Mouse (Mus musculus) embryonic facial prominence, embryonic 11.5 days (tissue): ENCODE measurements around the gene Dlgap5. TPM values are rescaled to one million over a fixed set of nuclear protein-coding genes. Genes with fewer than 3 reads are reported as not detected.

Source experiments
- ATAC-seq: fragments of 200-750 bp; cut with Nextera tagmentation; replicated peaks from 2 replicates; pipeline ENCODE4 v1.8.0; 2017; ENCODE audit warnings: low read depth; ENCODE audit not compliant: insufficient number of reproducible peaks, low FRiP score, low TSS enrichment
- DNase-seq: peaks from one replicate; pipeline ENCODE4 v3.0.0-alpha.2; 2015; ENCODE audit warnings: low spot score
- H3K27ac ChIP-seq: fragments of 300-500 bp; sonication (generic); replicated peaks from 2 replicates; pipeline ENCODE4 v1.5.1; 2014; ENCODE audit warnings: mild to moderate bottlenecking, low read depth, low read length, control low read depth
- H3K27me3 ChIP-seq: fragments of 300-500 bp; sonication (generic); 2 replicates; pipeline ENCODE4 v1.6.1; 2014; ENCODE audit warnings: mild to moderate bottlenecking, low read length, moderate library complexity, mixed read lengths; ENCODE audit not compliant: control insufficient read depth, insufficient read depth
- H3K36me3 ChIP-seq: fragments of 300-500 bp; sonication (generic); replicated peaks from 2 replicates; pipeline ENCODE4 v1.6.1; 2014; ENCODE audit warnings: low read depth, mild to moderate bottlenecking, low read length, moderate library complexity, mixed read lengths; ENCODE audit not compliant: control insufficient read depth, insufficient read depth
- H3K4me1 ChIP-seq: fragments of 300-500 bp; sonication (generic); 2 replicates; pipeline ENCODE4 v1.6.1; 2014; ENCODE audit warnings: low read length, mixed read lengths; ENCODE audit not compliant: control insufficient read depth, insufficient read depth
- H3K4me2 ChIP-seq: fragments of 300-500 bp; sonication (generic); 2 replicates; pipeline ENCODE4 v1.6.1; 2014; ENCODE audit warnings: low read depth, mild to moderate bottlenecking, control low read depth, low read length, moderate library complexity
- H3K4me3 ChIP-seq: fragments of 300-500 bp; sonication (generic); 2 replicates; pipeline ENCODE4 v1.5.1; 2014; ENCODE audit warnings: low read depth, low read length, control low read depth
- H3K9ac ChIP-seq: fragments of 300-500 bp; sonication (generic); replicated peaks from 2 replicates; pipeline ENCODE4 v1.6.1; 2014; ENCODE audit warnings: mild to moderate bottlenecking, control low read depth, low read length
- H3K9me3 ChIP-seq: fragments of 300-500 bp; sonication (generic); replicated peaks from 2 replicates; pipeline ENCODE4 v1.6.1; 2016; ENCODE audit warnings: mild to moderate bottlenecking, low read length, inconsistent platforms, mixed read lengths; ENCODE audit not compliant: control insufficient read depth
- WGBS: fragments of 180-500 bp; shearing (Covaris S2); extraction: QIAGEN DNeasy Blood & Tissue Kit; methylation state at CpG from one replicate; pipeline ENCODE4 v1.1.7; 2014; 5-methylcytosine and 5-hydroxymethylcytosine counted together
- polyA plus RNA-seq: library from polyadenylated mRNA; unstranded; fragments of >200 nt; fragmentation: Nextera tagmentation; extraction: Ambion mirVana; gene quantifications from 2 replicates; pipeline ENCODE4 v1.2.1, GENCODE M21; 2014

The Dlgap5 gene
- polyA plus RNA-seq, 1 experiment from 2014 or later = 76.5 TPM

GRCm38 (mm10) chr14:47386125-47386524, 32.1 kb downstream of the Dlgap5 start:
- DNase-seq = no peak
- Histone ChIP-seq H3K9ac (no peak overlapping the region), H3K27ac (no peak overlapping the region), H3K9me3 (no peaks in the 10 kb centered on the region), H3K4me3 (no peak overlapping the region), H3K27me3 (no peaks in the 10 kb centered on the region), H3K4me2 (no peak overlapping the region), H3K36me3 (peaks cover 4% of the 10 kb centered on the region; the same call in 1 of the 2 replicates), H3K4me1 (no peaks in the 10 kb centered on the region)
- WGBS = 90% methylated on average over 11 of the region's 11 CpGs
- ATAC-seq = no peak

GRCm38 (mm10) chr14:47384653-47385052, 33.6 kb downstream of the Dlgap5 start:
- no peaks in the 10 kb centered on the region for H3K9me3 ChIP-seq
- ATAC-seq (no peak), DNase-seq (no peak)
- H3K4me2 ChIP-seq = no peak overlapping the region
- peaks cover 4% of the 10 kb centered on the region; the same call in 1 of the 2 replicates for H3K36me3 ChIP-seq
- H3K4me1 ChIP-seq = no peaks in the 10 kb centered on the region
- H3K4me3 ChIP-seq = no peak overlapping the region
- H3K27ac ChIP-seq = no peak overlapping the region
- 86% methylated on average over 10 of the region's 10 CpGs for WGBS
- no peaks in the 10 kb centered on the region for H3K27me3 ChIP-seq
- H3K9ac ChIP-seq = no peak overlapping the region

- ATAC-seq (no peak), DNase-seq (no peak)
- Histone ChIP-seq H3K4me3 (no peak overlapping the region), H3K36me3 (peaks cover 4% of the 10 kb centered on the region; the same call in 1 of the 2 replicates), H3K4me1 (no peaks in the 10 kb centered on the region), H3K9me3 (no peaks in the 10 kb centered on the region), H3K27me3 (no peaks in the 10 kb centered on the region), H3K9ac (no peak overlapping the region), H3K4me2 (no peak overlapping the region), H3K27ac (no peak overlapping the region)
- WGBS = 90% methylated on average over 7 of the region's 7 CpGs
These were observed 34.3 kb downstream of the Dlgap5 start for GRCm38 (mm10) chr14:47383911-47384310.

GRCm38 (mm10) chr14:47378336-47378735, 39.9 kb downstream of the Dlgap5 start:
- peaks cover 7% of the 10 kb centered on the region for H3K27me3 ChIP-seq
- no peak overlapping the region for H3K9ac ChIP-seq
- H3K4me1 ChIP-seq = 0 out of 2 replicates have a peak, but pooled peaks cover 2% of the 10 kb centered on the region
- ATAC-seq (no peak), DNase-seq (no peak)
- H3K4me2 ChIP-seq = no peak overlapping the region
- H3K27ac ChIP-seq = no peak overlapping the region
- no peaks in the 10 kb centered on the region for H3K36me3 ChIP-seq
- WGBS = 77% methylated on average over 7 of the region's 7 CpGs
- no peak overlapping the region for H3K4me3 ChIP-seq
- H3K9me3 ChIP-seq = no peaks in the 10 kb centered on the region

- Histone ChIP-seq H3K27me3 (peaks cover 11% of the 10 kb centered on the region), H3K9ac (no peak overlapping the region), H3K4me1 (0 out of 2 replicates have a peak, but pooled peaks cover 2% of the 10 kb centered on the region), H3K4me3 (no peak overlapping the region), H3K9me3 (no peaks in the 10 kb centered on the region), H3K27ac (no peak overlapping the region), H3K36me3 (no peaks in the 10 kb centered on the region), H3K4me2 (no peak overlapping the region)
- ATAC-seq = no peak
- 78% methylated on average over 2 of the region's 2 CpGs for WGBS
- DNase-seq = no peak
These were observed 41.7 kb downstream of the Dlgap5 start for GRCm38 (mm10) chr14:47376526-47376925.

GRCm38 (mm10) chr14:47373728-47374678, 44.2 kb downstream of the Dlgap5 start:
- peak overlapping the region; percentile 11 for H3K4me3 ChIP-seq
- WGBS = 17% methylated on average over 43 of the region's 49 CpGs
- H3K4me1 ChIP-seq = 0 out of 2 replicates have a peak, but pooled peaks cover 2% of the 10 kb centered on the region
- DNase-seq (no peak), ATAC-seq (0 out of 2 replicates have a peak, but pooled peaks have one; percentile 18)
- no peak overlapping the region for H3K9ac ChIP-seq
- no peaks in the 10 kb centered on the region for H3K36me3 ChIP-seq
- H3K27ac ChIP-seq = no peak overlapping the region
- H3K27me3 ChIP-seq = peaks cover 11% of the 10 kb centered on the region
- H3K4me2 ChIP-seq = peak overlapping the region; percentile 35
- H3K9me3 ChIP-seq = no peaks in the 10 kb centered on the region

GRCm38 (mm10) chr14:47371689-47372088, 46.5 kb downstream of the Dlgap5 start:
- Histone ChIP-seq H3K4me2 (no peak overlapping the region), H3K4me1 (0 out of 2 replicates have a peak, but pooled peaks cover 2% of the 10 kb centered on the region), H3K9me3 (no peaks in the 10 kb centered on the region), H3K27me3 (peaks cover 11% of the 10 kb centered on the region), H3K4me3 (no peak overlapping the region), H3K27ac (no peak overlapping the region), H3K9ac (no peak overlapping the region), H3K36me3 (no peaks in the 10 kb centered on the region)
- no peak for ATAC-seq
- WGBS = 61% methylated on average over 6 of the region's 6 CpGs
- DNase-seq = no peak

GRCm38 (mm10) chr14:47370790-47371189, 47.4 kb downstream of the Dlgap5 start:
- Histone ChIP-seq H3K4me2 (no peak overlapping the region), H3K4me1 (0 out of 2 replicates have a peak, but pooled peaks cover 2% of the 10 kb centered on the region), H3K4me3 (no peak overlapping the region), H3K27ac (no peak overlapping the region), H3K9me3 (no peaks in the 10 kb centered on the region), H3K36me3 (no peaks in the 10 kb centered on the region), H3K27me3 (peaks cover 11% of the 10 kb centered on the region), H3K9ac (no peak overlapping the region)
- DNase-seq (no peak), ATAC-seq (no peak)
- WGBS = 87% methylated on average over 3 of the region's 3 CpGs
